Mouse (Mus musculus) E14TG2a.4 (cell line): ENCODE measurements around the gene Slc22a14.
"Not testable (repeated sequence)": the region's sequence is repeated elsewhere in the genome, so short reads cannot be mapped to it uniquely, and the experiment has no call there.

Experiments used
- CTCF ChIP-seq: conservative IDR thresholded peaks from 2 replicates; pipeline ENCODE4 v1.5.1; 2014; ENCODE audit warnings: low read length
- POU5F1 ChIP-seq: IDR thresholded peaks from 2 replicates; pipeline ENCODE4 v1.6.1; 2014; ENCODE audit warnings: low read length, borderline replicate concordance

- not testable (repeated sequence) for TF ChIP-seq CTCF, POU5F1
These were observed 99.8 kb downstream of the Slc22a14 start for GRCm38 (mm10) chr9:119265373-119266120.
